Mouse (Mus musculus) CD4-positive, CD25-positive, alpha-beta regulatory T cell, adult 2 months (primary cell): Measurements from ENCODE around the gene Pik3r5.

Experiments
- DNase-seq: peaks from one replicate; pipeline ENCODE4 v3.0.0-alpha.2; 2012; ENCODE audit warnings: low read depth, low spot score

Gene Pik3r5

DNA sequence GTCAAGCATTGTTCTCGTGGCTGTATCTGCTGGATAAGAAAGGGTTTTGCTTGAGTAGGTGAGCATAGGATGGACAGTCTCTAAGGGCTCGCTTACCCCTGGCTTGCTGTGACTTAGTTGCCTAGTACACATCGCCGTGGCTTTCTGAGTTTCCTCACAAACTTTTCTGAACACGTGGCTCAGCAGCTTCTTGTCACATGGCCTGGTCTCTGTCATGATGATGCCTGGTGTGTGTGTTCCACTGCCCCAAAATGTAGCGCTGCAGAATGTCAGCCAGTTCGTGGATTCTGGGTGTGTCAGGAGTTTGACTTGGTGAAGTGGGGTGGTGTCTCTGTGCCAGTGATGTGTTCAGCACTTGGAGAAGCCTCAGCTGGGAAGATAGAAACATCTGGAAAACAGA lies 16.4 kb downstream of the Pik3r5 start:
- peak; percentile 47 for DNase-seq

DNA sequence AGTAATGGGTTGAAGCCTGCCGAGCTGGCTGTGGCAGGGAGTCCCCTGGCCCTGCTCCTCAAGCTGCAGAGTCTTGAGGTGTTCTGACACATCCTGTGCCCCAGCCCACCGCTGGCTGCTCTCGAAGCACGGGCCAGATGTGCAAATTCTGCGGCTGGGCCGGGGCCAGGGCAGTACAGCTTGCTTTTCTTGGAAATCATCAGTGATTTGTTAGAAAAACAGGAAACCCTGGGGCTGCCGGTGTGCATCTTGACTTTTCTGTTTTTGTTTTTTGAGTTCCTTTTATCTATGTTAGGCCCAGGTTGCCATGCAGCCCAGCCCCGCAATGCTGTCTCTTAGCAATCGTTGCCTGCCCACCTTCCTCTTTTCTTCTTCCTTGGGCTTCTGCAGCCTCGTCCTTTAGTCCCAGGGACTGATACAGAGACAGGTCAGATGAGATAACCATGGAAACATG lies 19.4 kb downstream of the Pik3r5 start:
- DNase-seq, result peak; percentile 90

DNA sequence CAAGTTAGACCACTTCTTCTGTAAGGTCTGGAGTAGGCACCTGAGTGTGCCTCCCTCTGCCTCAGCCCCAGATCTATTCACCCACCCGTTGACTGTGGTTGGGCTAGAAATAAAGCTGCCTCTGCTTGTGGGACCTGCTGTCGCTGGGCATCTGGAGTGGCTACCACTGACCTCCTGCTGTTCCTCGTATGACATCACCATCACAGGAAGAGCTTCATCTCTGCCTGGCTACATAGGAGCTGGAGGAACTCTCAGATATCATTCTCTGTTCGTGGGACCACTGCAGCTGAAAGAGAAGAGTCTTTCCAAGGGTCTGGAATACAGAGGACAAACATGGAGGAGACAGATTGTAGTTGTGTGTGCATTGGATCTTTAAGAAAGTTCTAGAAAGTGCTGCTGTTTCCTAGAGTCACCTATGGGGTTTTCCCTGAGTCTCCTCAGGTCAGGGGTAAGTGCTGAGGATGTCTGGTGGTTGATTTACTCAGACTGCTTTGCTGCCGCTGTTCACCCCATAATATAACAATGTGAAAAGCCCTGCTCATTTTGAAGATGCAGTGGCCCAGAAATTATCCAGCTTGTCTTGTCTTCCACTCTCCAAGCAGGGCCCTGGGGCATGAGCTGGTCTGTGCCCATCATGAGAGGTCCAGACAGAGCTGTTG lies 20.0 kb downstream of the Pik3r5 start:
- peak; percentile 59 for DNase-seq

DNA sequence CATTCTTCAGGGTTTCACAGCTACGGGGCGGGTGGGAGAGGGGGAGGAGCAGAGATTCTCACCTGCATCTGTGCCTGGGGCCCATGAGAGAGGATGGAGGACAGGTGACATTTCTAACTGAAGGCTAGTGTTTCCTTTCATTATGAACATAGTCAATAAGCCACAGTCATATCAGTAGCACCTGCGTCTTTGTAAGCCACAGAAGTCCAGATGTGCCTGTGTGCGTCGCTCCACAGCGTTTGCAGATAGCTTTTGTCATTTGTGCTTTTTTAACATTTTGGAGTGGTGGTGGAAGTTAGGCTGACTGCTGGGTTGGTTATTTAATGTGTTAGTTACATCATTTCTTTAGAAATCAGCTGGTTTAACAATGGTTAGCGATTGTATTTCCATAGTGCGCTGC lies 20.8 kb downstream of the Pik3r5 start:
- peak; percentile 73 for DNase-seq

DNA sequence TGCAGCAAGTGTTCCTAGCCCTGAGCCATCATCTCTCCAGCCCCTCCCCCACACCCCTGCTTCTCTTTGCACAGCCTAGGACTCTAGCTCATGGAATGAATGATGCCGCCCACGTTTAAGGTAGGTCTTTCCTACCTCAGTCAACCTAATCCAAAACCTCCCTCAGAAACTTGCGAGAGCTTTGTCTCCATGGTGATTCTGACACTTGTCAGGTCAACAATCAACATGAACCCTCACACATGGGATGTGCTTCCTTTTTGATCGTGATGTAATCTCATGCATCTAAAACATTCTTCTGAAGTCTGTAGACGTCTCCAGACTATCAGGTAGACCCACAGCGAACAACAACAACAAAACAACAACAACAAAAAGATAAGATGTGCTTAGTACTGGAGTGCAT lies 21.4 kb downstream of the Pik3r5 start:
- DNase-seq, result peak; percentile 83

DNA sequence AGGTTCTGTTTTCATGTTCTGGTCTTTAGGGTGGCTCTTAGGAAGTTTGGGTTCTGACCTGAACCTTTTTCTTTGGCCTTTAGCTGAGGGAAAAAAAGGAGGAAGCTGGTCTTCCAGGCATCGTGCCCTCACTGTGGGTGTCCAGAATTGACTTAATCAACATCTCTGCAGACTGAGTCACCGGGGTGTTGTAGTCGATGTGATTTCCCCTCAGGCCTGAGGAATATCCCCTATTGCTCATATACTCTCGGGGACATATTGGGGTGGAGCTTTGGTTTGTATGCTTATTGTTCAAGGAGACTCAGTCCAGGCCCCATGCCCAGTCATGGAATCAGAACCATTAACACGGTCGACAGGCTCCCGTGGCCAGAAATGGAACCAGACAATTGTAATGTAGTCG lies 26.2 kb downstream of the Pik3r5 start:
- DNase-seq, result no peak

DNA sequence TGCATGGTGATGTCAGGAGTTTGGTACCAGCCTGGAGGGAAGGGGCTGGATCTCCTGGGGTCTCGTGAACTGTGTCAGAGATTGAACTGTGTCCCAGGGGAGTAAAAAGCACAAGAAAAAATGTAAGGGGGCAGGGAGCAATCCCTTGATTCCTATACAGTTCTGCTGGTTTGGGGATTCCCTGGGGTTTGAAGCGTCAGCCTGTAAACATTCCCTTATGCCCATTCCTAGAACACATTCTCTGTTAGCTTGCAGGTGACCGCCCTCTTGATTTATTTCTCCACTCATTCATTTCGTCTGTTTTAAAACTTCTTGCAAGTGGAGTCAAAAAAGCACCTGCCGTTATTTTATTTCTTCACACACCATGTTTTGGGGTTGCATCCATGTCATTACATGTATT lies 27.1 kb downstream of the Pik3r5 start:
- DNase-seq, result no peak

DNA sequence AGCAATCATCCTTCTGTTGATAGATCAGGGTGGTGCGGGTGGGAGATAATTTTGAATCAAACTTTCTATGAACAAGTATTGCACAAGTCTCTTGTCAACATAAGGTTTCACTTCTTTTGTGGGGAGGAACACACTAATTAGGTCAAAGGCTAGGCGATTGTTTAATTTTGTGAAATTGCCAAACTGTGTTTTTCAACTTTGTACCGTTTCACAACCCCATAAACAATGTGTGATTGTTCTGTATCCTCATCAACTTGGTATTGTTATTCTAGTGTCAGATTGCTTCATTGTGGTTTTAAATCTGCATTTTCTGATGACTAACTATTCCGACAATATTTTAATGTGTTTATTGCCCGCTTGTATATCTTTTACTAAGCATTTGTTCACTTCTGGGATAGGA lies 27.6 kb downstream of the Pik3r5 start:
- no peak for DNase-seq

DNA sequence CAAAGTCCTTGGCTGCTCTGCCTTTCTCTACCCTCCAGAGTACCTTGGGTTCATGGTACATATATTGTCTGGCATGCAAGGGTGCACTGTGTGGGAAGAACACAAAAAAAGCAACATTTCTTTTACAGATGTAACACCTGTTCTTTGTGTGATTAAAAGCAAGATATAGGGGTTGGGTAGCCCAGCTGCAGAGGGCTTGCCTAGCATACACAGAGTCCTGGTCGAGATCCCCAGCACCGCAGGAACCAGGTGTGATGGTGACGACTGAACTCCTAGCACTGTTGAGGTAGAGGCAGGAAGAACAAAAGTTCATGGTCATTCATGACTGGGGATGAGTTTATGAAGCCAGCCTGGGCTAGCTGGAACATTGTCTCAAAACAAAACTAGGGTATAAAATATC lies 30.8 kb downstream of the Pik3r5 start:
- no peak for DNase-seq

DNA sequence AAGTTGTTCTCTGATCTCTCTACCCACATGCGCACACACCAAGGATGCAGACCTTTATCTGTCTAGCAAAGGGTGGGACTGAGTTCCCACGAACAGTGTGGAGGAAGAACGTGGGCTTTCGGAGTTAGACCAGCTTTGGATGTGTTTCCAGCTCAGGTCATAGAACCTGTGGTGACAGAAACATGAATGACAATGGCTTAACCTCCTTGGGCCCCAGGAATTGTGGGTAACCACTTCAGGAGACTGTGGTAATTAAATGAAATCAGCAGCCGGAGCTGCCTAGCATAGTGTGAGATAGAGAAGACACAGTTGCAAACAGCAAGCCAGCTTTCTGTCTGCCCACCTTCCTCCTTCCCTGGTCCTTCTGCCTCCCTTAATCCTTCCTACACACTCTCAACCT lies 32.3 kb downstream of the Pik3r5 start:
- peak; percentile 27 for DNase-seq

DNA sequence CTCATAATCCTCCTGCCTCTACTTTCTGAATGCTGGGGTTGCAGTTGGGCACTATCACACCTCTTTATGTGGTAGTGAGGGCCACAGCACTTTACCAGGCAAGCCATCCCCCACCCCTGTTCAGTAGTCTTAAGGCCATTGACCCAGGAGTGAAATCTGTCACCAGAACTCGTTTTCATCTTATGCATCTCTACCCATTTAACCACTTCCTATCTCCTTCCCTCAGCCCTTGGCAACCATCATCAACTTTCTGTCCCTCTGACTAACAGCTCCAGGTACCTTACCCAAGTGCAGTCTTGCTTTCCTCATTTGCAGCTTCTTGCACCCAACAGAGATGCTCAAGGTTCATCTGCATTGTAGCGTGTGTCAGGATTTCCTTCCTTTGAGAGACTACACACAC lies 33.2 kb downstream of the Pik3r5 start:
- DNase-seq, result no peak

DNA sequence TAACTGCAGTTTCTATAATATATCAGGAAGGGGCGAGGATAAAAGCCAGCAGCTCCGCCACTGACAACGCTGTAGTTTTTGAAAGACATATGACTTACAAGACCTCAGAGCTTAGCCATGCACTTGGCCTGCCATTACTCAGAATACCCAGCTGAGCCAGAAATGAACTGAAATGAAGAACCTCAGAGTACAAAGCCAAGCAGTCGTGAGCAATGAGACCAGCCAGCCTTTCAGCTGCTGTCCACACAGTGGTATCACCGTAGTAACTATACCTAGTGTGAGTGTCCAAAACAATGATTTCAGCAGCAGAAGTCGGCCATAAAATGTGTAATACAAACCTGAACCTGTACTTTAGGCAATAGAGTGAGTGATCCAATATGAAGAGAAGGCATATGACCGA lies 35.5 kb downstream of the Pik3r5 start:
- no peak for DNase-seq

DNA sequence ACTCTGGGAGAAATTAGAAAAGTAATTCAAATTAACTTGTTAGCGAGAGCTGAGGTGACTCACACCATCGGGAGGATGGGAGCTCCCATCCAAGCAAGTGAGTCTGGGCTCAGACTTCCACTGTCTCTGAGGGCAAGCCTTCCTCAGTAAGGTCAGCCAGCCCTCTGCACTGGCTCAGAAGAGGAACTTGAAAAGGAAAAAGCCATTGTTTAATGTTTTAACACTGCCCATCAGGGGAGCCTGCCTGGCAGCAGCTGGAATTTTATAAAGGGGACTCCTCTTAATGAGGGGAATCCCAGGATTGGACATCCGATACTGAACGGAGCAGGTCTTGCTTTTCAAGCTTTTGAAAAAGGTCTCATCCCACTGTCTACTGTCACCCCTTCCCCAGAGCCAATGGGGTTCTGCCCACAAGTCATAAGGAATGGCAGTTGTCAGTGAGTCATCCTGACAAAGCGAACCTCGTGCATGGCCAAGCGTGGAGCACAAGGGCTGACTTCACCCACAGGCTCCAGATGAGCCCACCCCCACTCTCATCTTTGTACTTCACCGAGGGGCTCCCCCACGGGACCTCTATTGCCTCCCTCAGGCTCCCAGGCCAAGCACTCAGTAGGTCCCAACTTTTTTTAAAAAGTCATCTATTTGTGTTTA lies 36.2 kb downstream of the Pik3r5 start:
- DNase-seq, result no peak

DNA sequence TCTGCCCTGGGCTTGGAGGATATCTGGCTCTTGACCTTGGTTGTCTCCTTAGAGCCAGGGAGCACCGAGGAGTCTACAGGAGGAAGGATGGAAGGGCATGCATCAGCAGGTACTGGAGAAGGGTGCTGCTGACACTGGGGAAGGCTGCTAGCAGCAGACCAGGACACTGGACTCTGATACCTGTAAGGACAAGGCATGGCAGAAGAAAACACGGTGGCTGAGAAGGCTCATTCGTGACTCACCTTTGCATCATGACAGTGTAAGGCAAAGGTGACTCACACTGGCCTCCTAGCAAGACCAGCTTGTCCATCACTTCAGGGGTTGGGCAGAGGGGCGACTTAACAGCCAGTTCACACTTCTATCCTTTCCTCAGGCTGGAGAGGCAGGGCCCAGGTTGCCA lies 37.0 kb downstream of the Pik3r5 start:
- no peak for DNase-seq

DNA sequence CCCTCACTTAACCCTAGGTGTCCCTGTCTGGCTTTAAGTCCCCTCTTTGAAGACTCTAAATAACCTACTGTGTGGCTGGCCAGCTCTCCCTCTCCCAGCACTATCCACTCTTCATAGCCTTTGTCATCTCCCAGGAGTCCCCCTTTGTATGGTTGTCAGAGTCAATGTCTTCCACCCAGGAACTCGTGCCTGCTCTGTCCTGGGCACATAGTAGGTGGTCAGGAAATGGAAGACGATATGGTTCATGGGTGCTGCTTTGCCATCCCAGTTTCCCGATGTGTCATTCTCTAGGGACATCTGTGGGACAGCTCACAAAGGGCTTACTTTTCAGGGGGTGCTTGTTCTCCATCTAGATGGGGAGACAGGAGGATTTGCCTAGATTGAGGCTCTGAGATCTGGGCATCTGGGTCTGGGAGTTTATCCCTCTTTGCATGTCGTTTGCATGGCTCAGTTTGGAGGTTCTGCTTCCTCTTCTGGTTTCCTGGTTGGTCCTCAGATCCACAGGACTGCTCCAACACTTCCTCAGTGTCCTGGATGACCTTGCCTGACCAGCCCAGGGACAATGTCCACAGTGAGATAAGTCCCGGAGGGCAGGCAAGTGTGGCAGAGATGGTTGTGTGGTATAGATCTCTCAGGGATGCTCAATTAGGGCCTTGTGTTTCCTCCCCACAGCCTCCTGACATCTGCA lies 40.4 kb downstream of the Pik3r5 start:
- DNase-seq, result no peak

DNA sequence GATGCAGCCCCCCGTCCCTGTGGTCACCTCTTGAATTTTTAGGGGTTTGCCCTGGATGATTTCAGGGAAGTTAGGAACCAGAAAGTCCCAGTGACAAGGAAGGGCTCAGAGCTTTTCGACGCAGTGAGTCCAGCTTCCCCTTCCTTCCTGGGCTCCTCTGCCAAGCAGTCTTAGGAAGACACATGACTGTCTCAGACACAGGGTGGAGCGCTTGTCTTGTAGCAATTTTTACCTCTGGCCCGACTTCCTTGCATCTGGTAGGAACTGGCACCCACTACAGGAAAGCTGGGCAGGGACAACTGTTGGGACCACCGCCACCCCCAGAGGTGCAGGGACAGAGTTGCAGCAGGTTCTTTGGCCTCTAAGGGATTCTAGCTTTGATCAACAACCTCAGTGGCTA lies 42.7 kb downstream of the Pik3r5 start:
- no peak for DNase-seq

DNA sequence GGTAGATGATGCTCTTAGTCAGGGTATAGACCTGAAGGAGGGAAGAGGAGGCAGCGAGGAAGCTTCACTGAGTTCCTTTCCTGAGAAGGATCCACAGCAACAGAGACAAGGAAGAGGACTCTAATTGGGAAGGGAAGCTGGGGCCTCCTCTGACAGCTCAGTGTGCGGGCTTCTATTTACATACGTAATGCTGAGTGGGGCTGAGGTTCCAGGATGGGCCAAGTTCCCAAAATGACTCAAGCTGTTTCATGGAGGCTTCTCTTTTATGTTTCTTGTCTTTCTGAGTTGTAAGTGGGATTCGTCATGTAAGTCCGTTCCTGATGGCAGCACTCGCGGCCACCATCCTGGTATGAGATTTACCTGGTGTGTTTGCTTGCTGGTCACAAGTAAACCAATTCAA lies 43.8 kb downstream of the Pik3r5 start:
- no peak for DNase-seq

DNA sequence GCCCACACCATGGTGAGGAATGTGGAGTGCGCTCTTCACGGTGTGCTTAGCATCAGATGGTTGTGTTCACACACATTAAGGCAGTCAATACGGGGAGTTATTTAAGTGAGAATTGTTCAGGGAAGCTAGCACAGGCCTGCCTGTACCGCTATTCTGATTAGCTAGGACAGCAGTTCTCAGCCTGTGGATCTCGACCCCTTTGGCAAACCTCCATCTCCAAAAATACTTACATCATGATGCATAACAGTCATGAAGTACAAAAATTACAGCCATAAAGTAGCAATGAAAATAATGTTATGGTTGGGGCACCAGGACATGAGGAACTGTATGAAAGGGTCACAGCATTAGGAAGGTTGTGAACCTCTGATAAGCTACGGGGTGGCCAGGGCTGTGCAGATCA lies 45.7 kb downstream of the Pik3r5 start:
- no peak for DNase-seq

DNA sequence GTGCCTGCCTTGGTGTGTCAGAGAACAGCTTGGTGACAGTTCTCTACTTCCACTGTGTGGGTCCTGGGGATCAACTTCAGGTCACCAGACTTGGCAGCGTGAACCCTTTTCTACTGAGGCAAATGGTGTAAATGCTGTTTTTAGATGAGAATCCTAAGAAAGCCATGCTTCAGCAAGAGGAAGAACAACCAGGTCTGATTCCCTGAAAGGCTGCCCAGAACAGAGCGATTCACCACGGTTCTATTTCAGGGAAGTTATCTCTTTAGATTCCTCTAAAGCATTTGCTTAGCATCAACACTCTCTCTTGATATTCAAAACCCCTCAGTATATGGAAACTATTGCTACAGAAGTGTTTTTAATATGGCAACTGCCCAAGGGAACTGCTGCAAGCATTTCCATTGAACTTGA lies 46.7 kb downstream of the Pik3r5 start:
- no peak for DNase-seq

DNA sequence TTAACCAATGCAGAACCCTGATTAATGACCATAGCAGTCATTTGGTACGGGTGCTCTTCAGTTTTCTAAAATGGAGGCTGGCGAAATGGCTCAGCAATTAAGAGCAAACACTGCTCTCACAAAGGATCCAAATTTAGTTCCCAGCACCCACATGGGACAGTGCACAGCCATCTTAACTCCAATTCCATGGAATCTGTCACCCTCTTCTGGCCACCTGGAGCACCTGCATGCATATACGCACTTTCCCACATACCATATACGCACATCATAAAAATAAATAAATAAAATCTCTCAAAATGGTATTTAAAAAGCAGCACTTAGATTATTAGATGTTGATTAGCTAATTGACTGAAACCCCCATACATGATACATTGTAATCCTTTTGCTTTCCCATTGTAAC lies 48.7 kb downstream of the Pik3r5 start:
- DNase-seq, result no peak

DNA sequence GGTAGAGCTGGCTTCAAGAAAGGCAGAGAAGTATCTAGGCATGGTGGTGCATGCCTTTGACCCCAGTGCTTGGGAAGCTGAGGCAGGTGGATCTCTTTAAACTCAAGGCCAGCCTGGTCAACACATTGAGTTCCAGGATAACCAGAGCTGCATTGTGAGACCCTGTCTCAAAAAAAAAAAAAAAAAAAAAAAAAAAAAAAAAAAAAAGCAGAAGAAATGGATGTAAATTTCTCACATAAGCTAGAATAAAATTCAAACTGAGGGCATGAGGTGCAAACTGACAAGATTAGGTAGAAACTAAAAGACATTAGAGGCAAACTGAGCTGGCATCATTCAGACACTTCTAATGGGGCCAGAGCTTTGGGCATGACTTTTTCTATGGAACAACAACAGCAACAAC lies 50.1 kb downstream of the Pik3r5 start:
- DNase-seq, result no peak

DNA sequence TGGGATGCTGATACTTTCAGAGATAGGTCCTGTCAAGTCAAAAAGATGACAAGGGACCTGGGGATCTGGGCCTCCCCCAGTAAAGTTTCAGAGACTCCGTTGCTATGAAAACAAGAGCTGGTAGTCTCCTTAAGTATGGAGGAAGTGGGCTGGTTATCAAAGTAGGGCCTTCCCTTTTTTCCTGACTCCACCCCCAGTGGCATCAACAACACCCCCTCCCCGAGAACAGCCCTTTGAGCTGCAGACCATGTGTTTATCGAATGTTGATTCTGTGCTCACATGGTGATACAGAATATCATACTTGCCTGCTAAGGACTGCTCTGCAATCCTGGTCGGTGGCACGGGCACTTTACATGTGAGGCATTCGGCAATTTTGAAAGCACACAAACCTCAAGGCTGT lies 51.3 kb downstream of the Pik3r5 start:
- peak; percentile 38 for DNase-seq

DNA sequence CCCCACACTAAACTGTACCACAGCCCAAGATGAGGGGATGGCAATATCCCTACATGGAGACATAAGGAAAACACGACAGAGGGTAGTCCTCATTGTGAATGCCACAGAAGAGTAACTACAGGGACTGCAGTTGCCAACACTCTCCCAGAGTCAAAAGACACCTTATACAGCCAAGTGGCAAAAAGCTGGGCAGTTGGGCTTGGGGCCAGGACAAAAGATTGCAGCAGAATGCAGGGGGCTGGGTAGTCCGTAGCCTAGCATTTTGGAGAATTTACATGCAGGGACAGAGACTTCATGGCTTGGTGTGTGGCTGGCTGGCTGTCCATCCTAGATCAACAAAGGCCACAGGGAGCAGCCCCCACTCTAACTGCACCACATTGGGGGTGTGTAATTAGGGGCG lies 52.5 kb downstream of the Pik3r5 start:
- DNase-seq, result no peak
